Comparison of ENCODE assay signal across 8 mouse cellular contexts in the genomic region with DNA sequence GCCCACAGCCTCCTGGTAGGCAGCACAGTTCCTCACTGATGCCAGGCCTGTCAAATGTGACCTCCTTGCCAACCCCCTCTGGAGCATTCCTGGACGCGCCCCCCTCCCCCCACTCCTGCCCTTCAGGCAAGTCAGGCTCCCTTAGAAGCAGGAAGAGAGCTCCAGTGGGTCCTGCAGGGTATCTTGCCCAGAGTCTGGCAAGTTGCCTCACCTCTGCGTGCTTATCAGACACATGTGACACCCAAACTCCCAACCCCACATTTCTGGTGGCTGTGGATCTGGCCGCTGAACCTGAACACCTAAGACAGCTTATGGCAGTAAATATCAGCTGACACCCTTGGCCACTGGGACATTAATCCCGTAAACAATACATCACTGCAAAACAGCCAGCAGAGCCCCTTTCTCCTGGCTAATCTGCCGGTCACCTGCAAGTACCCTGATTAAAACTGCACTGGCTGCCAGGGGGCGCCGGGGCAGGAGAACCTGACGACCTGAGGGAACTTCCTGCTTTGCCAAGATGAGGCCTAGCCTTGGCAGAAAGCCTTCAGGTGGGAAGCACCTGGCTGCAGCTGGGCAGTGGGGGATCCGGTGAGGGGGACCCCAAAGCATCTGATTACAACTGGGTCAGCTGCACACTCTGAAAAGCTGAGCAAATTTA. TPM values are rescaled to one million over a fixed set of nuclear protein-coding genes. Genes with fewer than 3 reads are reported as not detected.
DNase-seq lines count a peak whose midpoint lies in the region; ATAC-seq and TF ChIP-seq lines count a peak whose summit lies in the region.

No protein-coding gene starts in this region.

- TF ChIP-seq POLR2A in heart, adult 2 months (IDR thresholded peaks at IDR 0.05; ENCODE audit: insufficient read depth, low read depth, low read length): no peak

- no peaks in the 10 kb centered on the region for H3K27me3 ChIP-seq in heart, adult 2 months (ENCODE audit: control insufficient read depth, insufficient read depth, low read length)
- no peaks in the 10 kb centered on the region for H3K27me3 ChIP-seq in neural tube, embryonic 11.5 days (ENCODE audit: control insufficient read depth, insufficient read depth, low read length)

- peak; percentile 39 for ATAC-seq in common myeloid progenitor, adult 5-6 weeks (replicated peaks; ENCODE audit: low read depth, poor library complexity, severe bottlenecking)
- ATAC-seq in neural tube, embryonic 11.5 days (ENCODE audit: insufficient read depth, low FRiP score, low TSS enrichment): no peak

- 0 out of 2 replicates have a peak overlapping the region, but pooled peaks have one; percentile 17 for H3K9ac ChIP-seq in heart, adult 2 months (ENCODE audit: low read depth, low read length)
- no peak overlapping the region for H3K9ac ChIP-seq in neural tube, embryonic 11.5 days (ENCODE audit: low read length)

- peak overlapping the region; percentile 20 for H3K4me2 ChIP-seq in neural tube, embryonic 11.5 days (ENCODE audit: low read depth)

- H3K4me3 ChIP-seq in heart, adult 2 months: no peak overlapping the region
- H3K4me3 ChIP-seq in neural tube, embryonic 11.5 days (ENCODE audit: low read depth, low read length): no peak overlapping the region; the same call in 1 of the 2 replicates

- peak; percentile 49 to 66 for DNase-seq in heart, adult 2 months
- no peak for DNase-seq in heart, adult 8-10 months (ENCODE audit: low spot score)
- DNase-seq in heart, postnatal 10 days: peak; percentile 80 to 85
- peak; percentile 77 to 85 for DNase-seq in kidney, postnatal 4 days
- DNase-seq in neural tube, embryonic 11.5 days (ENCODE audit: low spot score): peak; percentile 28
- no peak for DNase-seq in left cerebral cortex, adult 18-20 months (ENCODE audit: low spot score in 2 of 2)
- DNase-seq in urinary bladder, postnatal 4 days (ENCODE audit: low spot score in 2 of 2): no peak

- H3K27ac ChIP-seq in heart, adult 2 months: peak overlapping the region; percentile 97
- peak overlapping the region; percentile 49; the same call in 1 of the 2 replicates for H3K27ac ChIP-seq in neural tube, embryonic 11.5 days (ENCODE audit: low read depth, low read length)

- no peak for TF ChIP-seq CTCF in heart, adult 2 months (IDR thresholded peaks at IDR 0.05)

- intact Hi-C loops in heart, adult 2 months (cut with DNase I): no loop called here
- intact Hi-C loops in heart, postnatal 10 days (cut with DNase I): loop anchor here (2.0 kb wide), 1 partner anchor 25 kb away; no protein-coding TSS in a partner anchor

- H3K79me2 ChIP-seq in heart, adult 2 months (replicated peaks; ENCODE audit: control insufficient read depth, insufficient read depth, low read length): no peaks in the 10 kb centered on the region

- 0 out of 2 replicates have a peak, but pooled peaks have one; percentile 23 for TF ChIP-seq EP300 in heart, adult 2 months (IDR thresholded peaks at IDR 0.05; ENCODE audit: insufficient read depth, low read depth, low read length)

- H3K4me1 ChIP-seq in heart, adult 2 months (ENCODE audit: control insufficient read depth, insufficient read depth, low read length): peaks cover 9% of the 10 kb centered on the region
- H3K4me1 ChIP-seq in neural tube, embryonic 11.5 days (ENCODE audit: control insufficient read depth, insufficient read depth, low read length): peaks cover 65% of the 10 kb centered on the region

- 37% methylated on average over 10 of the region's 10 CpGs for WGBS in heart, adult 2 months
- 14% methylated on average over 10 of the region's 10 CpGs for WGBS in neural tube, embryonic 11.5 days

- no peaks in the 10 kb centered on the region for H3K36me3 ChIP-seq in heart, adult 2 months (ENCODE audit: control insufficient read depth, insufficient read depth, low read length)
- H3K36me3 ChIP-seq in neural tube, embryonic 11.5 days (ENCODE audit: control insufficient read depth, insufficient read depth, low read length): no peaks in the 10 kb centered on the region

- H3K9me3 ChIP-seq in neural tube, embryonic 11.5 days (ENCODE audit: control insufficient read depth, low read length): no peaks in the 10 kb centered on the region

RNA-seq across cellular contexts. Expression of gene Trim8, which starts 30.7 kb away (rescaled TPM):
- total RNA-seq in heart, adult 2 months (2021): 10 to 100 TPM; 39.2 to 39.8 TPM
- 17.2 and 24.1 TPM in 2 replicates for polyA plus RNA-seq in heart, adult 2 months (2012; rRNA removed)
- 10 to 100 TPM; 31.5 to 38.8 (median 37.6) TPM for total RNA-seq in heart, adult 8-10 months (2022)
- 17.7 and 30.3 TPM in 2 replicates for total RNA-seq in common myeloid progenitor, adult 5-6 weeks (2017)
- 10 to 100 TPM; 49.9 to 50.6 TPM for total RNA-seq in heart, postnatal 10 days (2021)
- polyA plus RNA-seq in neural tube, embryonic 11.5 days (2014; fragmentation: Nextera tagmentation; extraction: Ambion mirVana): 26.6 and 28.7 TPM in 2 replicates
- 100 to 1,000 TPM; 119 to 120 TPM for total RNA-seq in left cerebral cortex, adult 18-20 months (2021)

RNA-seq across cellular contexts. Expression of gene Arl3, which starts 40.8 kb away (rescaled TPM):
- 10 to 100 TPM; 36.1 to 43.4 TPM for total RNA-seq in heart, adult 2 months (2021)
- 38.3 and 57.0 TPM in 2 replicates for polyA plus RNA-seq in heart, adult 2 months (2012; rRNA removed)
- total RNA-seq in heart, adult 8-10 months (2022): 10 to 100 TPM; 31.3 to 56.0 (median 43.5) TPM
- total RNA-seq in common myeloid progenitor, adult 5-6 weeks (2017): 25.5 and 27.3 TPM in 2 replicates
- 10 to 100 TPM; 32.8 to 33.6 TPM for total RNA-seq in heart, postnatal 10 days (2021)
- polyA plus RNA-seq in neural tube, embryonic 11.5 days (2014; fragmentation: Nextera tagmentation; extraction: Ambion mirVana): 123 and 131 TPM in 2 replicates
- total RNA-seq in left cerebral cortex, adult 18-20 months (2021): 100 to 1,000 TPM; 122 to 128 TPM

RNA-seq across cellular contexts. Expression of gene Sfxn2, which starts 41.0 kb away (rescaled TPM):
- total RNA-seq in heart, adult 2 months (2021): 1 to 10 TPM; 2.4 to 3.6 TPM
- polyA plus RNA-seq in heart, adult 2 months (2012; rRNA removed): 2.3 and 2.7 TPM in 2 replicates
- total RNA-seq in heart, adult 8-10 months (2022): 1 to 10 TPM; 2.2 to 4.9 (median 2.7) TPM
- 8.9 and 13.3 TPM in 2 replicates for total RNA-seq in common myeloid progenitor, adult 5-6 weeks (2017)
- total RNA-seq in heart, postnatal 10 days (2021): 1 to 10 TPM; 3.0 to 3.8 TPM
- 12.7 and 14.1 TPM in 2 replicates for polyA plus RNA-seq in neural tube, embryonic 11.5 days (2014; fragmentation: Nextera tagmentation; extraction: Ambion mirVana)
- 1 to 10 TPM; 3.5 to 5.6 TPM for total RNA-seq in left cerebral cortex, adult 18-20 months (2021)

Comparison
In these comparisons a context has a peak if more than half of its experiments do, and no peak if none do; other contexts are left out.
1. DNase-seq: peak in heart, adult 2 months (2 of 2), heart, postnatal 10 days (2 of 2), kidney, postnatal 4 days (2 of 2) and neural tube, embryonic 11.5 days (single experiment); none in heart, adult 8-10 months (single experiment), left cerebral cortex, adult 18-20 months (0 of 2) and urinary bladder, postnatal 4 days (0 of 2).